Mouse (Mus musculus): Measurements from ENCODE around the gene Galk2.

DNA sequence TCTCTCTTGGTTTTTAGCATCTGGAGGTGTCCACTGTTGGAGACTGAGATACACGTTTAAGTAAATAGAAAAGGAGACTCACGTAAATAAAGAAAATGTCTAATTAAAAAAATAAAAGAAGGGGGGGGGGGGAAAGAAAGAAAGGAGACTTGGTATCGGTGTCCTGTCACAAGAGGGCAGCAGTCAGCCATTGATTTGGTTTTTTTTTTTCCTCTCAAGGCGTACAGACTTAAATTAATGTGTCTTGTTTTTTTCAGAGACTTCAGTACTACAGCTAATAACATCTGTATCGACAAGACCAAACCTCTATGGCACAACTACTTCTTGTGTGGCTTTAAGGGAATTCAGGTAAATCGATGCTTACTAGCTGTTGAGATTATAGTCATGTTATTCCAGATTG is 34.2 kb downstream of the Galk2 start:
- peak; percentile 70 for TF ChIP-seq CTCF (IDR thresholded peaks at IDR 0.05; ENCODE audit: low read depth)
- no peak for TF ChIP-seq EP300 (IDR thresholded peaks at IDR 0.05; ENCODE audit: low read depth)

All from liver, postnatal 0 days (tissue).